Mouse (Mus musculus) gastrocnemius, adult 18-20 months (tissue): ENCODE results near the gene Olfr397. TPM values are rescaled to one million over a fixed set of nuclear protein-coding genes. Genes with fewer than 3 reads are reported as not detected.

Source experiments
- DNase-seq: peaks from one replicate; pipeline ENCODE4 v3.0.0; 2021; ENCODE audit warnings: low spot score
- long read RNA-seq, 2 experiments: library from polyadenylated mRNA; stranded (forward); transcript quantifications; one replicate each; pipeline ENCODE4 v2.0.0; 2021
- total RNA-seq, 2 experiments: library from RNA; stranded (reverse); gene quantifications; 2 replicates each; pipeline ENCODE4 v1.2.3; 2021

The Olfr397 gene
- not detected for total RNA-seq
- long read RNA-seq, experiment 1 = 0 reads
- long read RNA-seq, experiment 2 = 0 reads

DNA sequence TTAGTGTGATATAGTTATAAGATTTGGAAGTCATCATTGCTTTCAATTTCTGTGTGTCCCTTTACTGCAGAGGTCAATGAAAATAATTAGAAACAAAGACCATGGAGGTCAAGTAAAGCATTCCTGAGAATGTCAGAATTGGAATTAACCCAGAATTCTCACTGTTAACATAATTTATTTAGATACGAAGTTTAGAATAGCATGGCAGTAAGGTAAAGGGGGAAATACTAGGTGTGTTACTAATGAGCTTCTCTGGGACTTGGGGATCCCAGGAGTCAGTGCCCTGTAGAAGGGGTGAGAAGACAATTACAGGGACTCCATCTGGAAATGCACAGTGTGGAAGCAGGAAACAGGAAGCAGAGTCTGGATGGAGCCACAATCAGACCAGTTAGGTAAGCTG, at the start of gene Olfr397:
Gene Olfr397, plus strand, starts transcription at position 301 of the 400 bp plus-strand sequence.
- no peak for DNase-seq

- DNase-seq = no peak
These were observed 24.2 kb upstream of the Olfr397 start, which contains the start of gene Olfr23 for GRCm38 (mm10) chr11:73936377-73936776. Gene Olfr23, plus strand, starts transcription at chr11:73936677.

GRCm38 (mm10) chr11:73990307-73990706, 29.7 kb downstream of the Olfr397 start, which contains the start of gene Olfr398:
Gene Olfr398, minus strand, starts transcription at chr11:73990407.
- DNase-seq = no peak

GRCm38 (mm10) chr11:73993115-73993514, 32.5 kb downstream of the Olfr397 start:
- DNase-seq = no peak

Other genes starting within 250 kb of the Olfr397 start
- not detected for gene Olfr389, start 180.1 kb upstream of the Olfr397 start, total RNA-seq
- not detected for gene Olfr390, start 177.9 kb upstream of the Olfr397 start, total RNA-seq
- not detected for gene Olfr391-ps, start 157.8 kb upstream of the Olfr397 start, total RNA-seq
- gene Olfr392, start 143.8 kb upstream of the Olfr397 start, total RNA-seq = not detected
- not detected for gene Olfr393, start 109.4 kb upstream of the Olfr397 start, total RNA-seq
- gene Olfr394, start 70.0 kb upstream of the Olfr397 start, total RNA-seq = not detected
- gene Olfr395, start 51.5 kb upstream of the Olfr397 start, total RNA-seq = not detected
- not detected for gene Olfr23, start 24.1 kb upstream of the Olfr397 start, total RNA-seq
- not detected for gene Olfr398, start 29.6 kb downstream of the Olfr397 start, total RNA-seq
- not detected for gene Olfr139, start 95.7 kb downstream of the Olfr397 start, total RNA-seq
- gene Olfr399, start 95.8 kb downstream of the Olfr397 start, total RNA-seq = not detected
- not detected for gene Zfp616, start 109.1 kb downstream of the Olfr397 start, total RNA-seq
- not detected for gene Olfr401, start 152.9 kb downstream of the Olfr397 start, total RNA-seq
- gene Olfr402, start 192.7 kb downstream of the Olfr397 start, total RNA-seq = not detected
- not detected for gene Olfr403, start 225.4 kb downstream of the Olfr397 start, total RNA-seq